Mouse (Mus musculus) olfactory bulb, adult 2 months (tissue): ENCODE data around the gene Ncln.

Experiments
- CTCF ChIP-seq: fragments of 200-500 bp; IDR thresholded peaks from 2 replicates; pipeline ENCODE4 v1.5.1; 2012; ENCODE audit warnings: low read depth, mild to moderate bottlenecking, low read length, moderate library complexity; ENCODE audit not compliant: insufficient read depth
- POLR2A ChIP-seq: fragments of 200-500 bp; IDR thresholded peaks from 2 replicates; pipeline ENCODE4 v1.6.1; 2012; ENCODE audit warnings: mild to moderate bottlenecking, low read depth, low read length, moderate library complexity; ENCODE audit not compliant: insufficient read depth

DNA sequence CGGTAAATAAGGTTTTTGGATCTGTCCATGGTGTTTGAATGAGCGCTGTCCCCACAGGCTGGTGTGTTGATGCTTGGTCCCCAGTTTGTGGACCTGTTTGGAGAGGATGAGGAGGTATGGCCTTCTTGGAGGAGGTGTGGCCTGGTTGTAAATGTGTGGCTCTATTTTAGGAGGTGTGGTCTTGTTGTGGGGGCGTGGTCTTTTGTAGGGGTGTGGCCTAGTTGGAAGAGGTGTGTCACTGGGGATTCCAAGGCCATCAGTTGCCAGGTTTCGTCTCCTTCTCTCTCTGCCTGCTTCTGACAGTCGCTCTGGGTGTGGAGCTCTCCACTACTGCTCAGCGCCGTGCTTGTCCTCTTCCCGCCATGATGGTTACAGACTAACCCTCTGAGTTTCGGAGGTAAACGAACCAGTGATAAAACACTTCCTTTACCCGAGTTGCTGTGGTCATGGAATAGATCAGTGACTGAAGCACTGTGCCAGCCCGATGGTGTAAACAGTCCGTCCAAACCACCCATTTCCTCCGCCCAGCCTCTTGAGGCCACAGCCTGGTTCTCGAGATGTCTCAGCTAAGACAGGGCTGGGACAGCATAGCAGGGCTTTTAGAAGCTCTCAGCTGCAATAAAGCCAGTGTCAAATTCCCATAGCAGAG, 8.9 kb upstream of the Ncln start:
- TF ChIP-seq POLR2A (no peak), CTCF (no peak)
